Mouse (Mus musculus) limb, embryonic 15.5 days (tissue): ENCODE data around the gene Fut2. TPM values are rescaled to one million over a fixed set of nuclear protein-coding genes. Genes with fewer than 3 reads are reported as not detected.
A peak's percentile ranks its signal among the peaks of the same experiment; 100 is the strongest.

ENCODE experiments used
- ATAC-seq: fragments of 200-750 bp; cut with Nextera tagmentation; 2 replicates; pipeline ENCODE4 v1.8.0; 2017; ENCODE audit warnings: low read depth, moderate TSS enrichment; ENCODE audit not compliant: insufficient number of reproducible peaks, low FRiP score, low TSS enrichment
- H3K27ac ChIP-seq: fragments of 300-500 bp; sonication (generic); 2 replicates; pipeline ENCODE4 v1.5.1; 2015; ENCODE audit warnings: moderate library complexity, mild to moderate bottlenecking, inconsistent platforms
- H3K27me3 ChIP-seq: fragments of 300-500 bp; sonication (generic); 2 replicates; pipeline ENCODE4 v1.6.1; 2015; ENCODE audit warnings: inconsistent platforms
- H3K36me3 ChIP-seq: fragments of 300-500 bp; sonication (generic); 2 replicates; pipeline ENCODE4 v1.6.1; 2015; ENCODE audit warnings: inconsistent platforms
- H3K4me1 ChIP-seq: fragments of 300-500 bp; sonication (generic); 2 replicates; pipeline ENCODE4 v1.6.1; 2015; ENCODE audit warnings: inconsistent platforms
- H3K4me2 ChIP-seq: fragments of 300-500 bp; sonication (generic); 2 replicates; pipeline ENCODE4 v1.6.1; 2015; ENCODE audit warnings: mild to moderate bottlenecking, inconsistent platforms
- H3K4me3 ChIP-seq: fragments of 300-500 bp; sonication (generic); 2 replicates; pipeline ENCODE4 v1.5.1; 2015; ENCODE audit warnings: mild to moderate bottlenecking, inconsistent platforms
- H3K9ac ChIP-seq: fragments of 300-500 bp; sonication (generic); 2 replicates; pipeline ENCODE4 v1.6.1; 2015; ENCODE audit warnings: inconsistent platforms
- H3K9me3 ChIP-seq: fragments of 300-500 bp; sonication (generic); 2 replicates; pipeline ENCODE4 v1.6.1; 2016; ENCODE audit warnings: inconsistent platforms
- WGBS: fragments of 180-500 bp; shearing (Covaris S2); methylation state at CpG from one replicate; pipeline ENCODE4 v1.1.7; 2015; 5-methylcytosine and 5-hydroxymethylcytosine counted together
- polyA plus RNA-seq: library from polyadenylated mRNA; unstranded; fragments of >200 nt; fragmentation: Nextera tagmentation; extraction: Ambion mirVana; gene quantifications from 2 replicates; pipeline ENCODE4 v1.2.1, GENCODE M21; 2015

Fut2 gene
- polyA plus RNA-seq, 1 experiment from 2014 or later = 8.0 TPM

GRCm38 (mm10) chr7:45628364-45629294 lies 37.6 kb downstream of the Fut2 start:
- Histone ChIP-seq H3K4me2 (peak overlapping the region; percentile 98), H3K36me3 (no peaks in the 10 kb centered on the region), H3K27me3 (peaks cover 6% of the 10 kb centered on the region; the same call in 1 of the 2 replicates), H3K4me3 (peak overlapping the region; percentile 61), H3K9me3 (no peaks in the 10 kb centered on the region), H3K9ac (peak overlapping the region; percentile 76), H3K27ac (peak overlapping the region; percentile 83), H3K4me1 (peaks cover 27% of the 10 kb centered on the region)
- WGBS = 1% methylated on average over 103 of the region's 105 CpGs
- ATAC-seq = peak; percentile 54

- Histone ChIP-seq H3K4me3 (peak within 1 kb of the TSS; percentile 61), H3K4me2 (peak within 1 kb of the TSS; percentile 98), H3K27ac (peak within 1 kb of the TSS; percentile 83), H3K9ac (peak within 1 kb of the TSS; percentile 76), H3K36me3 (no peaks in the 10 kb centered on the region), H3K27me3 (peaks cover 3% of the 10 kb centered on the region; the same call in 1 of the 2 replicates), H3K4me1 (peaks cover 22% of the 10 kb centered on the region), H3K9me3 (no peaks in the 10 kb centered on the region)
- ATAC-seq = no peak
- WGBS = 66% methylated on average over 9 of the region's 9 CpGs
Observed at GRCm38 (mm10) chr7:45627261-45627660, 38.9 kb downstream of the Fut2 start, which contains the start of gene Rasip1. Gene Rasip1 (plus strand): TSS chr7:45627488.

GRCm38 (mm10) chr7:45626571-45627076 lies 39.6 kb downstream of the Fut2 start:
- H3K4me2 ChIP-seq = no peak overlapping the region
- no peak for ATAC-seq
- 88% methylated on average over 7 of the region's 7 CpGs for WGBS
- H3K9me3 ChIP-seq = no peaks in the 10 kb centered on the region
- no peak overlapping the region for H3K9ac ChIP-seq
- peaks cover 3% of the 10 kb centered on the region; the same call in 1 of the 2 replicates for H3K27me3 ChIP-seq
- peak overlapping the region; percentile 40; the same call in 1 of the 2 replicates for H3K27ac ChIP-seq
- peaks cover 19% of the 10 kb centered on the region; the same call in 1 of the 2 replicates for H3K4me1 ChIP-seq
- H3K4me3 ChIP-seq = no peak overlapping the region
- H3K36me3 ChIP-seq = no peaks in the 10 kb centered on the region

- Histone ChIP-seq H3K9me3 (no peaks in the 10 kb centered on the region), H3K27ac (no peak overlapping the region), H3K27me3 (peaks cover 3% of the 10 kb centered on the region; the same call in 1 of the 2 replicates), H3K4me1 (peaks cover 19% of the 10 kb centered on the region; the same call in 1 of the 2 replicates), H3K4me2 (no peak overlapping the region), H3K4me3 (no peak overlapping the region), H3K9ac (no peak overlapping the region), H3K36me3 (no peaks in the 10 kb centered on the region)
- no peak for ATAC-seq
- 85% methylated on average over 8 of the region's 8 CpGs for WGBS
Observed at GRCm38 (mm10) chr7:45625481-45625880, 40.7 kb downstream of the Fut2 start.

- ATAC-seq = no peak
- H3K27me3 ChIP-seq = 0 out of 2 replicates have a peak, but pooled peaks cover 3% of the 10 kb centered on the region
Observed at GRCm38 (mm10) chr7:45624718-45625117, 41.5 kb downstream of the Fut2 start.

GRCm38 (mm10) chr7:45623507-45623906 lies 42.7 kb downstream of the Fut2 start:
- Histone ChIP-seq H3K4me3 (no peak overlapping the region), H3K27me3 (peaks cover 13% of the 10 kb centered on the region), H3K27ac (no peak overlapping the region), H3K9ac (no peak overlapping the region), H3K4me2 (no peak overlapping the region), H3K36me3 (no peaks in the 10 kb centered on the region), H3K9me3 (no peaks in the 10 kb centered on the region), H3K4me1 (peaks cover 13% of the 10 kb centered on the region; the same call in 1 of the 2 replicates)
- WGBS = 93% methylated on average over 11 of the region's 11 CpGs
- no peak for ATAC-seq

More at GRCm38 (mm10) chr7:45624718-45625117, 41.5 kb downstream of the Fut2 start:
- Histone ChIP-seq H3K27ac (no peak overlapping the region), H3K9ac (no peak overlapping the region), H3K4me2 (no peak overlapping the region), H3K36me3 (no peaks in the 10 kb centered on the region), H3K9me3 (no peaks in the 10 kb centered on the region), H3K4me3 (no peak overlapping the region), H3K4me1 (peaks cover 15% of the 10 kb centered on the region; the same call in 1 of the 2 replicates)
- 56% methylated on average over 3 of the region's 3 CpGs for WGBS

- no peak within 1 kb of the TSS for H3K9ac ChIP-seq
- 34% methylated on average over 9 of the region's 9 CpGs for WGBS
- no peak within 1 kb of the TSS for H3K27ac ChIP-seq
- no peak within 1 kb of the TSS for H3K4me2 ChIP-seq
- H3K36me3 ChIP-seq = no peaks in the 10 kb centered on the region
- H3K9me3 ChIP-seq = no peaks in the 10 kb centered on the region
- ATAC-seq = no peak
- H3K4me1 ChIP-seq = peaks cover 12% of the 10 kb centered on the region
- H3K27me3 ChIP-seq = peaks cover 27% of the 10 kb centered on the region
- no peak within 1 kb of the TSS for H3K4me3 ChIP-seq
Observed at GRCm38 (mm10) chr7:45621443-45621842, 44.8 kb downstream of the Fut2 start, which contains the start of gene Izumo1. Gene Izumo1 (plus strand): TSS chr7:45621811.

GRCm38 (mm10) chr7:45619592-45619991 lies 46.6 kb downstream of the Fut2 start:
- H3K27ac ChIP-seq = no peak overlapping the region
- peaks cover 32% of the 10 kb centered on the region for H3K27me3 ChIP-seq
- H3K9me3 ChIP-seq = no peaks in the 10 kb centered on the region
- H3K9ac ChIP-seq = no peak overlapping the region
- no peak for ATAC-seq
- H3K4me2 ChIP-seq = no peak overlapping the region
- peaks cover 31% of the 10 kb centered on the region for H3K4me1 ChIP-seq
- 86% methylated on average over 5 of the region's 5 CpGs for WGBS
- no peaks in the 10 kb centered on the region for H3K36me3 ChIP-seq
- H3K4me3 ChIP-seq = no peak overlapping the region

GRCm38 (mm10) chr7:45618316-45618715 lies 47.9 kb downstream of the Fut2 start:
- Histone ChIP-seq H3K9me3 (no peaks in the 10 kb centered on the region), H3K4me3 (no peak overlapping the region), H3K36me3 (no peaks in the 10 kb centered on the region), H3K27ac (no peak overlapping the region), H3K27me3 (peaks cover 32% of the 10 kb centered on the region), H3K4me2 (no peak overlapping the region), H3K4me1 (peaks cover 34% of the 10 kb centered on the region), H3K9ac (no peak overlapping the region)
- no peak for ATAC-seq
- WGBS = 78% methylated on average over 5 of the region's 5 CpGs

GRCm38 (mm10) chr7:45617042-45617695 lies 49.0 kb downstream of the Fut2 start, which contains the start of gene Fut1:
Gene Fut1 (plus strand): TSS chr7:45617289.
- H3K27ac ChIP-seq = peak within 1 kb of the TSS; percentile 64
- peak within 1 kb of the TSS; percentile 30 for H3K4me3 ChIP-seq
- peaks cover 34% of the 10 kb centered on the region for H3K4me1 ChIP-seq
- H3K36me3 ChIP-seq = no peaks in the 10 kb centered on the region
- no peaks in the 10 kb centered on the region for H3K9me3 ChIP-seq
- peak within 1 kb of the TSS; percentile 21; the same call in 1 of the 2 replicates for H3K9ac ChIP-seq
- peak; percentile 32; the same call in 1 of the 2 replicates for ATAC-seq
- peak within 1 kb of the TSS; percentile 52 for H3K4me2 ChIP-seq
- peaks cover 32% of the 10 kb centered on the region for H3K27me3 ChIP-seq
- 4% methylated on average over 31 of the region's 31 CpGs for WGBS

GRCm38 (mm10) chr7:45616277-45616676 lies 49.9 kb downstream of the Fut2 start:
- Histone ChIP-seq H3K9ac (no peak overlapping the region), H3K4me3 (no peak overlapping the region), H3K36me3 (no peaks in the 10 kb centered on the region), H3K27me3 (peaks cover 32% of the 10 kb centered on the region), H3K4me1 (peaks cover 34% of the 10 kb centered on the region), H3K4me2 (no peak overlapping the region), H3K27ac (peak overlapping the region; percentile 47), H3K9me3 (no peaks in the 10 kb centered on the region)
- WGBS = 20% methylated on average over 6 of the region's 6 CpGs
- 0 out of 2 replicates have a peak, but pooled peaks have one; percentile 46 for ATAC-seq
